Mouse (Mus musculus): ENCODE results near the gene Fam166b.

Fam166b gene

DNA sequence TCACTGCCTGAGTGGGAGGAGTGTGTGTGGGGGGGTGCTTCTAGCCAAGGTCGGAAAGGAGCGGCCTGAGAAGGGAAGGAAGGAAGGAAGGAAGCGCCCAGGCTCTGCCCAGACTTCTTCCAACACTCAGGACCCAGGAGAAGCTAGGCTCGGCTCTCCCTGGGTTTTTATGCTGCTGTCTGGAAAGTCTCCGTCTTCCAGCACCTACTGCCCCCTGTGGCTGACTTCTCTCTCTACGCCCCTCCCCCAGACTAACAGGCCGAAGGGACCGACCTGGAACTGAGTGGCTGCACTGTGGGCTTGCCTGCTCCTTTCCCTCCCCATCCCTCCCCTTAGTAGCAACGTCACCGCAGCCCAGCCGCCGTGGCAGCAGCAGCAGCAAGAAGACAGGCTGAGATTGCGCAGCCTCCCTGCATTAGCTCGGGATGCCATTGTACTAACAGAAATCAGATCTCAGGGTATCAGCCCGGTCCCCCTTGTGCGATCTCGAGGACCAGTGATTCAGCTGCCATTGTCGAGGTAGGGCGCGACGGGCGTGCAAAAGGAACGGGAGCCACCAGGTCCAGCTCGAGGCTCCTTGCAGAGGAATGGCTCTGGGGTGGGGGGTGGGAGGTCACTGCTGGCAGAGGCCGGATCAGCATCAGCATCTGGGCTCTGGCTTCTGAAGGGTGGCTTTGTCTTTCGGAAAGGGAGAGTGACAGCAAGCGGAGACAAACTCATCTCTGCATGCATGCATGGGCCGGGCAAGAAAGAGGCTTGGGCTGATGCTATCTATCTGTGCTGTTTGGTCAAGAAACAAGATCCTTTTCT is 22.6 kb downstream of the Fam166b start:
- DNase-seq (ENCODE audit: low read depth in 2 of 2, low spot score in 2 of 2): no peak

DNA sequence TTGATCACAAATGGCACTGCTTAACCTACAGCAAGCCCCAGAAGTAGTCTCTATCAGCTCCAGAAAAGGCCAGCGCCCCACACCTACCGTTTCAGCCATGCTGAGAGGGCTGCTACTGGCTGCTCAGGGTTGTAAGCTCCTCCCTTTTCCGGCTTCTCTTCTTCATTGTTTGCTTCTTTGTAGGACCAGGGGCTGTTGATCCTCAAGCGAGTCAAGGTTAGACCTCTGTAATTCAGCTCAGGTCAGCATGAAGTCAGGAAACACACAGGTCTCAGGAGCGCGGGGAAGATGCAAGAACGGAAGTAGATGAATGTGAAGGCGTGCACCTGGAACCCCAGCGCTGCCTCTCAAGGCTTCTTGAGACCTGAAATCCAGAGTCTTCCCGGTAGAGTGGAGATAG is 24.2 kb downstream of the Fam166b start:
- no peak for DNase-seq (ENCODE audit: low read depth in 2 of 2, low spot score in 2 of 2)

DNA sequence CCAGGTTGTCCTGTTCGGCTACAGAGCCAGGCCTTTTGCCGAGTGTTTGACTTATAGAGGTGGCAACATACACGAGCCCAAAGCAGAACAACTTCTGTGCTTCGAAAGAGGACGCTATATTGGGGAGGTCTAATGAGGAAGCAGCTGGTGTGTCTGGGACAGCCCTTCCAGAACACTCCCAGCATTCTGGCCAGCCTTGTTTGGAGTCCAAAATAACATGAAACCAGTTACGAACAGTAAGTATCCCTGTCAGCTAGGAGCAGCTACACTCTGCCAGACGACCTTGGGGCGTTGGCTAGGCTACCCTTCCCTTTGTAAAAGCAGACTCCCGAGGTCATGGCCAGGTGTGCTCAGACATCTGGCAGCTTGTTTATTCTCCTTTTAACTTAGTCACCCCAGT is 26.7 kb downstream of the Fam166b start:
- no peak for DNase-seq (ENCODE audit: low read depth in 2 of 2, low spot score in 2 of 2)

DNA sequence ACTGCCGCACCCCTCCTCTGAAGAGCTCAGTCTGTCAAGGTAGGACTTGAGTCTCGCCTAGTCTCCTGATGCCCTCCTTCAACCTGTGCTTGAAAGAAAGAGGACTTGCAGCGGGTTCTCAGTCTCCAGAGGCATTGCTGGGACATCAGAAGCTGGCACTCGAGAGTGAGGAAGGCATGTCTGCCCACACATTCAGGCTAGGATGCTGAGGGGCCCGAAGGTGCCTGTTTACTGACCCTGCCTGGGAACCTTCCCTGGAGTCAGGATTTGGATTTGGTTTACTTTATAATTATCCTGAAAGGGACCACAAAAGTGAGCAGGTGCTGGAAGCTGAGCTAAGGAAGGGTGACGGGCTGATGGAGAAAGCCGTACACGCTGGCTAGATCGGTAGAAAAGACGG is 27.4 kb downstream of the Fam166b start:
- DNase-seq (ENCODE audit: low read depth in 2 of 2, low spot score in 2 of 2): no peak

DNA sequence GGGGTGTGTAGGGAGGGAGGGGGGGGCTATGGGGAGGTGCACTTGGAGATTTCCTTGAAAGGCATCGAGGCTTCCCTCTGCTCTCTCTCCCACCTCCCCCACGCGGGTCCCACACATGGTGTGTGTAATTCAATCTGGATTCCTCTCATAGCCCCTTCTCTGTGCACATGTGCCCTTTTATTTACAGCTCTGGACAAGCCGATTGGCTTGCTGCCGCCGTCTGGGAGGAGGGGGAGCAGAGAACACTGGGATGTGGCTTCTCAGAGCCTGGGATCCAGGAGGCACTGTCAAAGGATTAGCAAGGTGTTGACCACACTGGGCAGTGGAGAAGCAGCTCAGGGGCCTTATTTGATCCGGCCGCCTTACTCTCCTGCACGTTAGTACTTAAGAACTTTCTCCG is 28.0 kb downstream of the Fam166b start:
- DNase-seq (ENCODE audit: low read depth in 2 of 2, low spot score in 2 of 2): no peak

DNA sequence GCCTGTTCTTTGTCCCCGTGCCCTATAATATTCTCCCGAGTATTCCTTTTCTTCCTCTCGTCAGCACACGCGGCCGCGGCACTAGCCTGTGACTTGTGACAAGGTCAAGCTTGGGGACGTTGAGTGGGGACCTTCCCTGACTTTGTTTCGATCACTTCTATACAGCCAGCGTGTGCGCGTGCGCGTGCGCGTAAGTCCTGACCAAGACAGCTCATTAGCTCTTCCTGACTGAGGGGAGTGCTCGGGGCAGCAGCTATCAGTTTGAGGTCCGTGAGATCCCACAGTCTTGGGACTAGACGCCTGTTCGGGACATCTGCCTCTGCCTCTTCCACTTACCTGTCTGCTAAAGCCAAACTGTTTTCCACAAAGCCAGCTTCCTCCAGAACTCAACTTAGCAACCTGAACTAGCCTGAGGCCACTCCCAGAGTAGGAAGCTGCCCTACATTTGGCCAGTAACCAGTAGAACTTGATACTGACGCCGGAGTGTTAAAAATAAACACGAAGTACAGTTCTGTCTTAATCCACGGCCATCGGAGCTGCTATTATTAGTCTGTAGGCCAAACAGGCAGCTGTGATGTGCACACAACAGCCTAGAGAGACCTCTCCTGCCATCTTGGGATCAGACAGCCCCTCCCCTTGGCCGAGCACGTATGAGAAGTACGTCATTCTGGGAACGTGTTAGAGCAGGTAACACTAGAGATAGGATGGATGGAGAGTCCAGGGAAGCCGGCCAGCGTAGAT is 29.4 kb downstream of the Fam166b start:
- DNase-seq (ENCODE audit: low read depth in 2 of 2, low spot score in 2 of 2): no peak

DNA sequence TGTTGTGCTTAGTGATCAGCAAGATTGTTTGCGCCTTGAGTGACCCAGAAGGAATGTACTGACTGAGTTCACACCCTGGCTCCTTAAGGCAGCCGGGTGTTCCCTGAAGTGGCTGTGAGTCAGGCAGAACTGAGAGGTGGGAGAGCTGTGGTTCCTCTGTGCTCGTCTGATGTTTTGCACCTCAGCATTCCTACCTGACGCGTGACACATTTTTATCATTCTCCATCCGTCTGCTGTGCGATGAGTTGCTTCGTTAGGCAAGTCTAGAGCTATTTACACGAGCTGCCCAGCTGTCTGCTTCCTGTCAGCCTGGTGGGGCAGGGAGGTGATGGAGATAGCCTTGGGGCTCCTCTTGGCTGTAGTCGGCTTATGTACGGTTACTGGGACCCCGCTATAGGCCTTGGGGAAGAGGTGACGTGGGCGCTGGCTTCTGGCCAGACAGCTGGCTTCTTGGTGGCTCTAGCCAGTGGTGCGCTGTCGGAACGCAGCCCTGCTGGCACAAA is 30.1 kb downstream of the Fam166b start:
- DNase-seq (ENCODE audit: low read depth in 2 of 2, low spot score in 2 of 2): no peak

DNA sequence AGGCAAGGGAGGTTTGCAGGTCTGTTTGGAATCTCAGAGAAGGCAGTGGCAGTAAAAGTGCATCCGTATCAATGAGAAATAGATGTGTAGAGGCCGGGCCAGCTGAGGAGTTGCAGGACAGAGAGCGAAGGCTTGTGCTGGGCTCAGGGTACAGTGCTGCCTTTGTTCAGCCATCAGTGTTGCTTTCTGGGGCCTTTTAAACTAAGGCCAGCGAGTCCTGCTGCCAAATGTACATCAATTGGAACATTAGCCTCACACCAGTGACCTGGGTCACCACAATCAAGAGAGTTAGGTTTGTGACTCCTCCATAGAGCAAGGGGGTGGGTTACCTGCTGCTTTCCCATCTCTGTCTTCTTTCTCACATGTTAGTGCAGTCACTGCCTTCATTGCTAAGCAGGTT is 30.9 kb downstream of the Fam166b start:
- DNase-seq (ENCODE audit: low read depth in 2 of 2, low spot score in 2 of 2): no peak

DNA sequence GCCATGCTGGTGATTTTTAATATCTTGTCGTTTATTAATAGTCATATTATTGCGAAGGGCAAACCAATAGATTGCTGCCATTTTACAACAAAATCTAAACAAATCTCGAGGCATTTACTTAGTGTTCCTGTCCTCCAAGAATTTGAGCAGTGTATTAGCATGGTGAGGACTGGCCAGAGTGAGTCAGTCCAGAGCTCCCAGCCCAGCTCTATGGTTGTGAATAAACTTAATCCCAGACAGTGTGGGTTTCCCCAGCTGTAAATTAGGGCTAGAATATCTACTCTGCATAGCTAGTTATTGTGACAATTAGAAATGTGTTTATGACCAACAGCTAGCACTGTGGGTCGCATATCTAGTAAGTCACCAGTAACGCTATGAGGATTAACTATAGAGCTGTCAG is 32.6 kb downstream of the Fam166b start:
- DNase-seq (ENCODE audit: low read depth in 2 of 2, low spot score in 2 of 2): no peak

DNA sequence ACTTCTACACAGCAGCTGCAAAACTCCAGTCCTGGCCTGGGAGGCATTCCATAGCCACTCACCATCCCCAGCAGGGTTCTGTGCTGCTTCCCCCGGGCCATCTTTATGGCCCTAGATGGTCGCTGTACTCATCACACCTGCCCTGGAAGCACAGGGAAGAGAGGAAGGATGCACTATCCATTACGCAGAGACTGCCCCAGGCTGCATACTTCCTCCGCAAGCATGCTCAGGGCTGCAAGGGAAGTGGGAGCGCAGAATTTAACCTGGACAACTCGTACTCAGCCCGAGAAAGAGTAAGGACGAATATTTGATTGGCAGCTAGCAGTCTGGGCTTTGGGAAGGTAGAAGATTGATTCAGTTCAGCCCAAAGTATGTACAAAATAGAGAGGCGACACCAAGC is 33.1 kb downstream of the Fam166b start:
- no peak for DNase-seq (ENCODE audit: low read depth in 2 of 2, low spot score in 2 of 2)

DNA sequence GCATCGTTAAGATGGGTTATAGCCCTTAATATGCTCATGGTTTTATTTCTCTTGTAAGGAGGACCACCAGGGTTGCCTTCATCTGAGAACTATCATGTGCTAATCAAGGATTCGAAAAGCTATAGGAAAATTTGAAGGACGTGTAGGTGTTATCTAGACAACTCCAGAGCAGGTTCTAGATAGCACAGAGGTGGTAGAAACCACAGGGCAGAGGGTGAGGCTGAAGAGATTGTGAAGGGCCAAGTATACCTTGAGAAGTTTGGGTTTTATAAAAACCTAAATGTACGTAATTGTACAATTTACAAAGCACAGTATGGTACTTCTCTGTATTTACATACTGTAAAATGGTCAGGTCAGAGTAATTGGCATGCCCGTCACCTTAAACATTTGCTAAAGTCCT is 33.8 kb downstream of the Fam166b start:
- DNase-seq (ENCODE audit: low read depth in 2 of 2, low spot score in 2 of 2): no peak

DNA sequence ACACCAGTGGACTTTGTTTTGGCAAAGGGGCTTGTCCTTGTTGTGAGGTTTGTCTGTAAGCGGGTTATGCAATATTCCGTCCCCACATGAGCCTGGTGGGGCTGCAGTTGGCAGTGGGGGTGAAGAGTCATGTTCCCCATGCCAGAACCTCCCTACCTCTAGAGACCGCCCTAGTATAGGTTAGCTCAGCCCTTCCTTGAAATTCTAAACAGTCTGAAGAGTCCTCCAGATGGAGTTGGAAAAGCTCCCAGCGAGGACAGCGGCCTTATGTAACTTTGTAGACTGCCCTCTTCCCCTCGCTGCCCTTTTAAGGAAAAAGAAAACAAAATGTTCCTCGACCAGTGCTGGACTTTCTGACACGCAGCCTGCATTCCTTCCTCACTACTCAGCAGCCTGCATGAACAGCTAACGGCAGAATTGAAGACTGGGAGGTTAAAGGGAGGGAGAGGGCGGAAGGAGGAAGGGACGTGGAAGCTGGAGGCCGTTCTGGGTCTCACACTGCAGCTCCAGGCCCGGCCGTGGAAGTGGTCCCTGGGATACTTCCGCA is 34.5 kb downstream of the Fam166b start:
- DNase-seq (ENCODE audit: low read depth in 2 of 2, low spot score in 2 of 2): no peak

DNA sequence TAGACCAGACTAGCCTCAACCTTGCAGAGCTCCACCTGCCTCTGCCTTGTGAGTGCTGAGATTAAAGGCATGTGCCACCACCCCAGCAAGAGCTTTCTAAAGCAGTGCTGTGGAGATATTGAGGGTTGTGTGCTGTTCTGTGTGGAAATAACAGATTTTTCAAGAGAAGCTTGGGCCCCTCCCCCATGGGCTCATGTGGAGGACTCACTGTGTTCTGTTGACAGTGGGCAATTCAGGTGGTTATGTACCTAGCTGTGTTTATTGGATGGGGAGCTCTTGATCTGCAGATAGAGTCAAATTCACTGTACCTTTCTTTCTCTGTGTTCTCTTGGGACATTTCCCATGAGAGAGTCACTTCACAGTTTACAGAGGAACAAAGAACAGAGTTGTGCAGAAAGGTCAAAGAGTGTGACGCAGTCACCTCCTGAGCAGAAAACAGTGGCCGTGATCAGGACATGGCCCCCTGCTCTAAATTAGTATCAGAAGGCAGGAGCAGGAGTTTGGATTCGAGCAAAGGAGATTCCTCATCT is 37.3 kb downstream of the Fam166b start:
- DNase-seq (ENCODE audit: low read depth in 2 of 2, low spot score in 2 of 2): no peak

DNA sequence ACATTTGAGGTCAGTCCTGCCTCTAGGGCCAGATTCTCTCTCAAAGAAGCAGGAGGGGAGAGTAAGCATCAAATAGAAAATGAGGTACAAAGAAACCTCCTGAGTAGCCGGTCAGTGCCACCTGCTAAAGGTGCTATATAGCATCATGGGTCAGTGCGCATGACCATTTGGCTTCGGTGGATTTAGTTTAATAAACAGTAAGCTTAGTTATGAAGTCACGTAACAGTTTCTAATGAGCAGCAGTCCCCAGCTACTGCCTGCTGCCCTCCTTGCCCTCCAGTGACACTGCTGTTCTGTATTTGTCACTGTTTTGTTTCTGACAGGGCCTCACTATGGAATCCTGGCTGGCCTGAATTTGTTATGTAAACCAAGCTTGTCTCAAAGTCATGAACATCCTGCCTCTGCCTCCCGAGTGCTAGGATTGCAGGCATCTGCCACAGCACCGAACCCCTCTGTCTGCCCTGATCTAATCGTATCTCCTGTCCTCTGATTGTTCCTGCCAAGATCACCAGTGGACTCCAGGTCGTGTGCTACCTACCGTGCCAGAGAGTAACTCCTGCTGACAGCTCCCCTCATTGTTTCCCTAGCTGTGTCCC is 39.0 kb downstream of the Fam166b start:
- no peak for DNase-seq (ENCODE audit: low read depth in 2 of 2, low spot score in 2 of 2)

DNA sequence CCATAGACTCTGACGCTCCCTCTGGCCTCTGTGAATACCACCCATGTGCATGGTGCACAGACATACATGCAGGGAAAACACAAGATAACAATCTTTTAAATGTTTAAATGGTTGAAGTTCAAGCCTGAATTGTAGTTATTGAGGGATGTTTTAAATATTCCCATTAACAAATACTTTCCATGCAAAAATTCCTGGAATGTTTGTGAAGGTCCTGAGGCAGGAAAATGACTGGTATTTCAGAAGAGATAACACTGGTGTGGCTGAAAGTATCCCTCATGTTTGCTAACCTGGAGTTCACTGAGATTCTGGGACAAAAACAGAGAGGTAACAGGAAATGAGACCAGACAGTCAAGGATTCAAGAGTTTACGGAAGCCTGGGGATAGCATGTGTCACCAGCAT is 39.5 kb downstream of the Fam166b start:
- DNase-seq (ENCODE audit: low read depth in 2 of 2, low spot score in 2 of 2): no peak

DNA sequence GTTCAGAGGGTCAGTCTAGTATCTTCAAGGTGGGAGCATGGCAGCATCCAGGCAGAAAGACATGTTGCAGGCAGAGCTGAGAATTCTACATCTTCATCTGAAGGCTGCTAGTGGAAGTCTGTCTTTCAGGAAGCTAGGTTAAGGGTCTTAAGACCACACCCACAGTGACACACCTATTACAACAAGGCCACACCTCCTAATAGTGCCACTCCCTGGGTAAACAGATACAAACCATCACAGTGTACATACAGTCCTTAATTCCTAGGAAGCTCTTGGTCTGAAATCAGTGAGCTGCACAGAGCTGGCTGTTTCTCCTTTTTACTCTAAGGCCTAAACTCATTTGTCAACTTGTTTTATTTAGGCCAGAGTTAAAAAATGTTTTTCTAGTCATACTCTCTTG is 42.0 kb downstream of the Fam166b start:
- no peak for DNase-seq (ENCODE audit: low read depth in 2 of 2, low spot score in 2 of 2)

DNA sequence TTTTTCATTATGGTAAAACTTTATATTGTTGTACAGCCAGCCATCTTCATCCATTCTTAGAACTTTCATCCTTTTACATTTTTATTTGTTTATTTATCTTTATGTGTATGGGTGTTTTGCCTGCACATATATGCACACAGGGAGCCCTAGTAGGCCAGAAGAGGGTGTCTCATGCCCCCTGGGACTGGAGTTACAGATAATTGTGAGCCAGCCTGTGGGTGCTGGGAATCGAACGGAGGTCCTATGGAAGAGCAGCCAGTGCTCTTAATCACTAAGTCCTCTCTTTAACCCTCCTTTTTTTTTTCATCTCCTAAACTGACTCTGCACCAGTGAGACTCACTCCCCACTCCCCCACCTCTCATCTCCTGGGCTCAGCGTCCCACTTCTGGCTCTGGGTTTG is 44.4 kb downstream of the Fam166b start:
- DNase-seq (ENCODE audit: low read depth in 2 of 2, low spot score in 2 of 2): no peak

DNA sequence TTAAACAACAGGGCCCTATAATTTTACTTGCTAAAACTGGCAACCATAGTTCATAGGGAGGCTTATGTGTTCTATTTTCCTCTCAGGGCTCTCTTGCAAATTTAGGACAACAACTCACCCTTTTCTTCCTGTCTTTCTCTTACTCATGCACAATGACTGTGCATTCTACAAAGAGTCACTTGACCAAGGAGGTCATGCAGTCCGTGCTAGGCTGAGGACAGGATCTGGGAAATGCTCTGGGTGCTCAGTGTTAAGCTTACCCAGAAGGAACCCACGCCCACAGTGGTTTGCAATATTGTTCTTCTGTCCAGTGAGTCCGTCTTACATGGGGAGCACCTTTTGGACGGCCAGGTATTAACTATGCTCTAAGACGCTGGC is 44.9 kb downstream of the Fam166b start:
- no peak for DNase-seq (ENCODE audit: low read depth in 2 of 2, low spot score in 2 of 2)

DNA sequence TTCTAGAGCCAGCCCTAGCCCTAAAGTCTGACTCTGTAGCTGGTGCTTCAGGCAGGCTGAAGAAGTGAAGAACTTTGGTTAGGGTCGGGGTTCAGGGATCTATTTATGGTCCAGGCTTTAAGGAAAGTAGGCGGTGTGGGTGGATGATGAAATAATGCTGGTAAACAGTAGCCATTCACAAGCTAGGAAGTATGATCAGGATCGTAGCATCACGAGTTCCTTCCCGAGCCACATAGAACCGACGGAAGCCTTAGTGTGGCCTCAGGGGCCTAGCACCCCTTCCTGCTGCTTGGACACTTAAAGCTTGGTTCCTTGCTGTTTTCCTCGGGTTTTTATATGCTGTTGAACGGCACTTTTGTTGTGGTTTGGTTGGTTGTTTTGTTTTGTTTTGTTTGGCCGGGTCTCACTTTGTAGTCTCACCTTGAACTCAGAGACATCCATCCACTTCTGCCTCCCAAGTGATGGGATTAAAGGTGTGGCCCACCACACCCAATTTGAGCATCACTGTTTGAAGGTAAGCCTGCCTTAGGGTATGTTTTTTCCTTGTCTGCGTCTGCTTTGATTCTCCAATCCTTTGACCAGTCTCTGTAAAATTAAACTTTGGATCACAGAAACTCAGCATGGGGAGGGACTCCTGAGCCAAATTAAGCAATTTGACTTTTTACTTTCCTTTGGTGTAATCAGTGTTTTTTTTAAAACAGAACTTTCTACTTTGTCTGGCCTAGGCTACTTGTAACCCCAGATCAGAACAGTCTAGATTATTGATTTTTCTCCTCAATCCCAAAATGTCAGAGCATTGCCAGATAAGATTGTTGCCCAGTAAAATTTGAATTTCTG is 45.5 kb downstream of the Fam166b start:
- DNase-seq (ENCODE audit: low read depth in 2 of 2, low spot score in 2 of 2): no peak

DNA sequence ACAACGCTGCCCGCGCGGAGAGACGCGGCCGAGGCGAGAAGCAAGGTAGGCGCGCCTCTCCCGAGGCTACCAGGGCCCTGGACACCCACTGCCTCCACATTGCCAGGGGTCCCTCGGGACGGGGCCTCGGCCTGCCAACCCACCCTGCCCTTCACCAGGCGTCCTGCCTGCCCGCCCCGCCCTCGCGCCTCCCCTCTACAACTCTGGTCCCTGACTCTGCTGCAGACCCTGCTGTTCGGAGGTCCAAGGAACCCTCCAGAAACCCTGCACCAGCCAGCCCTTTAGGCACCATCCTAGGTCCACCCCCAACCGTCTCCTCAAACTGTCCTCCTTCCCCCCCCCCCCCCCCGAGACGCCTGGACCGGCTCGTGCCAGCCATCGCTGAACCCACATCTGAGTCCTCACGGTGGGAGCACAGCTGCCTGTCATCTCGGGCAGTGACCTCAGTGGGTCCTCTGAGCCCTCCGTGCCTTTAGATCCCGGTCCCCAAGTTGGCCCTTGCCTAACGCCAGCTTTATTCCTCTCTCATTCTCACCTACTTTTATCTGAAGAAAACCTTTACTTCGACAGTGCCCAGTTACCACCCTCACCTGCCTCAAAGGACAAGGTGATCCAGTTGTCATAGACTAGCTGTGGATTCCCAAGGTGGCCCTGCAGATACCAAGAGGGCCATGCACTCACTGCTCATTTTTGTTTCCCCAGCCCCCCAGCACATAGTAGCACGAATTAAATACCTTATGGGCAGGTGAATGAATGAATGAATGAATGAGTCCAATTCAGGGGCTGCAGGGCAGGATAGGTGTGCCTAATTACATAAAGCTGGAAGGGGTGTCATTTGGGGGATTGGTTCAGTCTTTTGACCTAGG is 46.5 kb downstream of the Fam166b start:
- no peak for DNase-seq (ENCODE audit: low read depth in 2 of 2, low spot score in 2 of 2)

Measured in CD8-positive naive resting alpha-beta T cell, adult 2 months (primary cell).